Mouse (Mus musculus) bone marrow, adult 2 months (tissue): Measurements from ENCODE around the gene Mif4gd.
"Not testable (repeated sequence)": the region's sequence is repeated elsewhere in the genome, so short reads cannot be mapped to it uniquely, and the experiment has no call there.

ENCODE experiments used
- CTCF ChIP-seq: fragments of 200-500 bp; IDR thresholded peaks from 2 replicates; pipeline ENCODE4 v1.5.1; 2011; ENCODE audit warnings: low read length, control low read depth; ENCODE audit not compliant: control insufficient read depth, insufficient read depth
- POLR2A ChIP-seq: fragments of 200-500 bp; IDR thresholded peaks from 2 replicates; pipeline ENCODE4 v1.6.1; 2011; ENCODE audit warnings: low read depth, mild to moderate bottlenecking, control low read depth, low read length, borderline replicate concordance; ENCODE audit not compliant: control insufficient read depth

- TF ChIP-seq POLR2A, CTCF: not testable (repeated sequence)
These were observed 32.7 kb upstream of the Mif4gd start for GRCm38 (mm10) chr11:115645498-115645897.
